Mouse (Mus musculus) midbrain, embryonic 11.5 days (tissue): ENCODE measurements around the gene Ssbp2. TPM values are rescaled to one million over a fixed set of nuclear protein-coding genes. Genes with fewer than 3 reads are reported as not detected.

ENCODE experiments used
- ATAC-seq: fragments of 200-750 bp; cut with Nextera tagmentation; 2 replicates; pipeline ENCODE4 v1.8.0; 2017; ENCODE audit warnings: moderate TSS enrichment, moderate library complexity; ENCODE audit not compliant: low FRiP score
- DNase-seq: peaks from one replicate; pipeline ENCODE4 v3.0.0; 2015; ENCODE audit warnings: low spot score; ENCODE audit errors: missing footprints
- H3K27ac ChIP-seq: fragments of 300-500 bp; sonication (generic); 2 replicates; pipeline ENCODE4 v1.5.1; 2014; ENCODE audit warnings: low read depth, low read length
- H3K27me3 ChIP-seq: fragments of 300-500 bp; sonication (generic); 2 replicates; pipeline ENCODE4 v1.6.1; 2014; ENCODE audit warnings: mild to moderate bottlenecking, low read length, moderate library complexity, mixed read lengths; ENCODE audit not compliant: control insufficient read depth, insufficient read depth
- H3K36me3 ChIP-seq: fragments of 300-500 bp; sonication (generic); 2 replicates; pipeline ENCODE4 v1.6.1; 2014; ENCODE audit warnings: mild to moderate bottlenecking, low read length, moderate library complexity, mixed read lengths; ENCODE audit not compliant: control insufficient read depth, insufficient read depth
- H3K4me1 ChIP-seq: fragments of 300-500 bp; sonication (generic); 2 replicates; pipeline ENCODE4 v1.6.1; 2014; ENCODE audit warnings: low read length; ENCODE audit not compliant: control insufficient read depth, insufficient read depth
- H3K4me2 ChIP-seq: fragments of 300-500 bp; sonication (generic); 2 replicates; pipeline ENCODE4 v1.6.1; 2014; ENCODE audit warnings: mild to moderate bottlenecking, moderate library complexity
- H3K4me3 ChIP-seq: fragments of 300-500 bp; sonication (generic); 2 replicates; pipeline ENCODE4 v1.5.1; 2014; ENCODE audit warnings: low read depth, low read length
- H3K9ac ChIP-seq: fragments of 300-500 bp; sonication (generic); 2 replicates; pipeline ENCODE4 v1.6.1; 2014; ENCODE audit warnings: low read length
- H3K9me3 ChIP-seq: fragments of 300-500 bp; sonication (generic); 2 replicates; pipeline ENCODE4 v1.6.1; 2016; ENCODE audit warnings: low read length; ENCODE audit not compliant: control insufficient read depth
- WGBS: fragments of 180-500 bp; shearing (Covaris S2); extraction: QIAGEN DNeasy Blood & Tissue Kit; methylation state at CpG from one replicate; pipeline ENCODE4 v1.1.7; 2014; 5-methylcytosine and 5-hydroxymethylcytosine counted together
- microRNA-seq: library from miRNA; unstranded; fragments of <30 nt; microRNA quantifications from one replicate; pipeline ENCODE4, GENCODE M21; 2017
- polyA plus RNA-seq: library from polyadenylated mRNA; unstranded; fragments of >200 nt; fragmentation: Nextera tagmentation; extraction: Ambion mirVana; gene quantifications from 2 replicates; pipeline ENCODE4 v1.2.1, GENCODE M21; 2014

The Ssbp2 gene
- polyA plus RNA-seq, 1 experiment from 2014 or later = 167 TPM

- no peak overlapping the region; the same call in 1 of the 2 replicates for H3K9ac ChIP-seq
- WGBS = 64% methylated on average over 6 of the region's 6 CpGs
Observed at GRCm38 (mm10) chr13:91740851-91741250, 280.8 kb downstream of the Ssbp2 start.

GRCm38 (mm10) chr13:91741280-91742047 lies 281.4 kb downstream of the Ssbp2 start, which contains the start of gene Acot12:
TSS of gene Acot12 (plus strand) at chr13:91741512.
- ATAC-seq = peak; percentile 90
- H3K4me2 ChIP-seq = peak within 1 kb of the TSS; percentile 74
- DNase-seq = peak; percentile 91
- H3K27me3 ChIP-seq = 0 out of 2 replicates have a peak, but pooled peaks cover 2% of the 10 kb centered on the region
- H3K9ac ChIP-seq = peak within 1 kb of the TSS; percentile 60
- no peaks in the 10 kb centered on the region for H3K9me3 ChIP-seq
- no peaks in the 10 kb centered on the region for H3K36me3 ChIP-seq
- peaks cover 3% of the 10 kb centered on the region; the same call in 1 of the 2 replicates for H3K4me1 ChIP-seq
- no peak within 1 kb of the TSS for H3K27ac ChIP-seq
- WGBS = 8% methylated on average over 45 of the region's 45 CpGs
- peak within 1 kb of the TSS; percentile 33 for H3K4me3 ChIP-seq

More at GRCm38 (mm10) chr13:91740851-91741250, 280.8 kb downstream of the Ssbp2 start:
- H3K27ac ChIP-seq = no peak overlapping the region
- DNase-seq (no peak), ATAC-seq (no peak)
- peak overlapping the region; percentile 33 for H3K4me3 ChIP-seq
- 0 out of 2 replicates have a peak, but pooled peaks cover 2% of the 10 kb centered on the region for H3K27me3 ChIP-seq
- no peaks in the 10 kb centered on the region for H3K9me3 ChIP-seq
- H3K4me2 ChIP-seq = peak overlapping the region; percentile 74
- H3K4me1 ChIP-seq = peaks cover 3% of the 10 kb centered on the region; the same call in 1 of the 2 replicates
- H3K36me3 ChIP-seq = no peaks in the 10 kb centered on the region

- Histone ChIP-seq H3K36me3 (no peaks in the 10 kb centered on the region), H3K9ac (no peak overlapping the region), H3K4me3 (no peak overlapping the region), H3K27ac (no peak overlapping the region), H3K4me2 (no peak overlapping the region), H3K27me3 (0 out of 2 replicates have a peak, but pooled peaks cover 2% of the 10 kb centered on the region), H3K4me1 (peaks cover 3% of the 10 kb centered on the region; the same call in 1 of the 2 replicates), H3K9me3 (no peaks in the 10 kb centered on the region)
- no peak for ATAC-seq
- DNase-seq = peak; percentile 67
- WGBS = 91% methylated on average over 3 of the region's 3 CpGs
Observed at GRCm38 (mm10) chr13:91743180-91743579, 283.1 kb downstream of the Ssbp2 start.

GRCm38 (mm10) chr13:91746470-91746869 lies 286.4 kb downstream of the Ssbp2 start:
- WGBS = 82% methylated on average over 5 of the region's 5 CpGs
- Histone ChIP-seq H3K36me3 (no peaks in the 10 kb centered on the region), H3K9me3 (no peaks in the 10 kb centered on the region), H3K9ac (no peak overlapping the region), H3K4me1 (no peaks in the 10 kb centered on the region), H3K27me3 (no peaks in the 10 kb centered on the region), H3K27ac (no peak overlapping the region), H3K4me3 (no peak overlapping the region), H3K4me2 (no peak overlapping the region)
- ATAC-seq = no peak
- DNase-seq = no peak

GRCm38 (mm10) chr13:91748401-91748800 lies 288.3 kb downstream of the Ssbp2 start:
- Histone ChIP-seq H3K9ac (no peak overlapping the region), H3K4me1 (no peaks in the 10 kb centered on the region), H3K9me3 (no peaks in the 10 kb centered on the region), H3K4me3 (no peak overlapping the region), H3K4me2 (no peak overlapping the region), H3K27me3 (no peaks in the 10 kb centered on the region), H3K36me3 (no peaks in the 10 kb centered on the region), H3K27ac (no peak overlapping the region)
- 89% methylated on average over 2 of the region's 2 CpGs for WGBS
- ATAC-seq = no peak
- no peak for DNase-seq

GRCm38 (mm10) chr13:91749981-91750380 lies 289.9 kb downstream of the Ssbp2 start:
- ATAC-seq (no peak), DNase-seq (peak; percentile 60)
- Histone ChIP-seq H3K4me3 (no peak overlapping the region), H3K9ac (no peak overlapping the region), H3K27me3 (no peaks in the 10 kb centered on the region), H3K27ac (no peak overlapping the region), H3K9me3 (no peaks in the 10 kb centered on the region), H3K4me1 (no peaks in the 10 kb centered on the region), H3K36me3 (no peaks in the 10 kb centered on the region), H3K4me2 (no peak overlapping the region)
- WGBS = 84% methylated on average over 4 of the region's 4 CpGs

Small RNA genes lying within 50 kb of the gene (microRNA-seq; reads per million reads assigned to microRNA genes)
- not detected for gene Gm27656

Other genes with a start within 250 kb of the Ssbp2 start
- gene Atg10, start 236.3 kb upstream of the Ssbp2 start, polyA plus RNA-seq = 13.7 and 14.7 TPM in 2 replicates